Mouse (Mus musculus): ENCODE data around the gene 1700018G05Rik. TPM values are rescaled to one million over a fixed set of nuclear protein-coding genes. Genes with fewer than 3 reads are reported as not detected.

1700018G05Rik gene
- polyA plus RNA-seq (2017; shearing (Covaris generic)) = not detected

GRCm38 (mm10) chrX:102928072-102928471, at the start of gene 1700018G05Rik:
Gene 1700018G05Rik (plus strand): TSS chrX:102928372.

DNA sequence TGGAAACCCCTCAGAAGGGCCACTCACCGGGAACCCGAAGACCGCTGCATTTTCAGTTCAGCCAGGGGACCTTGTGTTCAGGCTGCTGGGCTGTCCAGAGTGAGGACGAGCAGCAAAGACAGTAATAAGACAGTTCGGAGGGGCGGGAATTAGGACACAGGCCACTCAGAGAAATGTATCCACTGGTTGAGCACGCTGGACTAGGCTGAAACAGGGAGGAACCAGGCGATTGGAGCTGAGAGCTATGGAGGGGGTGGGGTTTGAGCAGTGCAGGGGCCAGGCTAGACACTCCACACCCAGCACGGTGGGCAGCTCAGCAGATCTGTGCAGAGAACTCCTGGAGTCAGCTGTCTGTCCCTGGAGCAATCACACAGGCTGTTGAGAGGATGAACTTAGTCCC, 19.6 kb upstream of the 1700018G05Rik start, which contains the start of the genes Dmrtc1a and 1700011M02Rik:
Gene Dmrtc1a (minus strand): TSS at position 101 of the 400 bp plus-strand sequence.
Gene 1700011M02Rik (plus strand): TSS at position 319 of the 400 bp plus-strand sequence.

Other genes with a start within 250 kb of the 1700018G05Rik start
- gene Gm3880, start 241.4 kb upstream of the 1700018G05Rik start, polyA plus RNA-seq (2017; shearing (Covaris generic)) = not detected
- not detected for gene Gm9112, start 220.7 kb upstream of the 1700018G05Rik start, polyA plus RNA-seq (2017; shearing (Covaris generic))
- not detected for gene Dmrtc1b, start 220.5 kb upstream of the 1700018G05Rik start, polyA plus RNA-seq (2017; shearing (Covaris generic))
- not detected for gene Dmrtc1c1, start 125.4 kb upstream of the 1700018G05Rik start, polyA plus RNA-seq (2017; shearing (Covaris generic))
- not detected for gene Dmrtc1c2, start 73.8 kb upstream of the 1700018G05Rik start, polyA plus RNA-seq (2017; shearing (Covaris generic))
- gene 1700031F05Rik, start 60.4 kb upstream of the 1700018G05Rik start, polyA plus RNA-seq (2017; shearing (Covaris generic)) = not detected
- not detected for gene Dmrtc1a, start 19.7 kb upstream of the 1700018G05Rik start, polyA plus RNA-seq (2017; shearing (Covaris generic))
- gene 1700011M02Rik, start 19.5 kb upstream of the 1700018G05Rik start, polyA plus RNA-seq (2017; shearing (Covaris generic)) = not detected

All from activated CD4-positive, CD25-positive, alpha-beta regulatory T cell (primary cell).